Mouse (Mus musculus) brain, embryonic 14.5 days (tissue): ENCODE measurements around the gene Fyb2.

Experiments
- CTCF ChIP-seq: fragments of 200-500 bp; IDR thresholded peaks from 2 replicates; pipeline ENCODE4 v1.5.1; 2012; ENCODE audit warnings: inconsistent platforms, mild to moderate bottlenecking, moderate library complexity, borderline replicate concordance; ENCODE audit not compliant: insufficient read depth, insufficient read length; ENCODE audit errors: extremely low read depth
- POLR2A ChIP-seq: fragments of 200-500 bp; IDR thresholded peaks from 2 replicates; pipeline ENCODE4 v1.6.1; 2012; ENCODE audit warnings: mild to moderate bottlenecking, inconsistent platforms, borderline replicate concordance; ENCODE audit not compliant: poor library complexity, insufficient read depth, insufficient read length, severe bottlenecking; ENCODE audit errors: extremely low read depth

- TF ChIP-seq CTCF (no peak), POLR2A (no peak)
Observed at GRCm38 (mm10) chr4:104990686-104991085, 77.4 kb downstream of the Fyb2 start.
